Mouse (Mus musculus): ENCODE measurements around the gene Adora3.
"Not testable (repeated sequence)": the region's sequence is repeated elsewhere in the genome, so short reads cannot be mapped to it uniquely, and the experiment has no call there.

Gene Adora3

DNA sequence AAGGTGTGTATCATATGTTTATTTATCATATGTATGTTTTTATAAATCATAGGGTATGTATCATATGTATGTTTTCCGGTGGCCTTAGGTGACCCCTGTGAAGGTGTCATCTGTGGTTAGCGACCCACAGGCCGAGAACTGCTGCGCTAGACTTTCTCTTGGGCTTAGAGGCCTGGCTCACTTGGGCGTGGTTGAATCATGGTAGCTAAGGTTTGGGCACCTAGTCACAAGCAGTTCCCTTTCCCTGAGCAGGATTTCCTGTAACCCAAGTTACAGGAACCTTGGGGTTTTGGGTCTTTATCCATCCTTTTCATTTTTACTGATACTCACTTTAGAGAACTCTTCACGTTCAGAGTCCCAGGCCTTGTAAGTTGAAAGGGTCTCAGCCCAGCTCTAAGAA, 29.6 kb downstream of the Adora3 start:
- no peak for DNase-seq (ENCODE audit: low read depth, low spot score)

DNA sequence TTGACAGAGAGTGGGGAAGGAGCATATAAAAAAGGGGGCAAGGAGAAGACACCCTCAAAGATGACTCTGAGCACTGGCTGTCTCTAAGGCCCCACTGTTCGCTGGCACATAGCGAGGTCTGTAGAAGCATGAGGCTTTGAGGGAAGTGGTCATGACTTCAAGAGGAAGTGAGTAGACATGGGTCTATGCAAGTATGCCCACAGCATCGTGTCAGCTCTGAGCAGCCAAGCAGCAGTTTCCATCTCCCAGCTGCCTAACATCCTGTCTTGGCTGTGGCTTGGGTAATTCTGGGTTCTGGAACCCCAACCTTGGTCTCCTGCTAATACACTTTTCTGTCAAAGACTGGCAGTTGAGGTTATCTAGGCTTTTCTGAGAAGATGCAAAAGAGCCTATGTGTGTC, 30.1 kb downstream of the Adora3 start:
- DNase-seq (ENCODE audit: low read depth, low spot score), result no peak

DNA sequence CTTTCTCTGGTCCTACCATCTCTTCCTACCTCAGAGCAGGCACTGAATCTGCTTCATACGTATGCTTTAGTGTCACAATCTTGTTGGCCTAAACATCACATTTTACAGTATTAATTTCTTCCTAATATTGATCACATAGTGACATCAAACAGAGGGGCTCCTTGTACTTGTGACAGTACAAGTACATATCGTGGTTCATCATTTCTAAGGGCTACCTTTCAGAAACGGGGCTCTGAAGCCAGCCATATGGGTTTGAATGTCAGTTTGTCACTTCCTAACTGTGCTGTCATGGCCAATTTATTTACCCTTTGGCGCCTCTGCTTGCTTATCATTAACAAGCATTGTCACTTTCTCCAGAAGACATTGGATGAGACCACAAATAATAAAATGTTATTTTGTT, 30.8 kb downstream of the Adora3 start:
- no peak for DNase-seq (ENCODE audit: low read depth, low spot score)

DNA sequence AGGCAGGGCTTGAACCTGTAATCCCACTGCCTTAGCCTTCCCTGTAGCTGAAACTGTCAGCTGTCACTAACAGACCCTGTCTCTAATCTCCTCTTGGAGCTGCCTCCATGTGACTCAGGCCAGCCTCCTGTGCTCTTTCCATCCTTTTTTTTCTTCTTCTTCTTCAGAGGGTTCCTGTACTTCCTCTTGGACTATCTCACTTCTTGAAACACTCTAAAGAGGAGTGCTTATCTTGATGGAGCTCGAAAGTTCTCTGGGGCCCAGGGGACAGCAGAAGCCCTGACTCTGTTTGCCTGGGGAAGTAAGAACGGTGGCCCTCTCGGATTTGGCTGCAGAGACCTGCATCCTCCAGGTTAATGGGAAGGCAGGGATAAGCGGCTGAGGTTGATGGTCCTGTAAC, 33.6 kb downstream of the Adora3 start:
- no peak for DNase-seq (ENCODE audit: low read depth, low spot score)

DNA sequence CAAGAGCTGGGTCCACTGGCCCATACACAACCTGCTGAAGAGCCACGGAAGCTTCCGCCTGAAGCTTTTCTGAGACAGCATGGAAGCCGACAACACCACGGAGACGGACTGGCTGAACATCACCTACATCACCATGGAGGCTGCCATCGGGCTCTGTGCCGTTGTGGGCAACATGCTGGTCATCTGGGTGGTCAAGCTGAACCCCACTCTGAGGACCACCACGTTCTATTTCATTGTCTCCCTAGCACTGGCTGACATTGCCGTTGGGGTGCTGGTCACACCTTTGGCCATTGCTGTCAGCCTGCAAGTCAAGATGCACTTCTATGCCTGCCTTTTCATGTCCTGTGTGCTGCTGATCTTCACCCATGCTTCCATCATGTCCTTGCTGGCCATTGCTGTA, 34.1 kb downstream of the Adora3 start:
- DNase-seq (ENCODE audit: low read depth, low spot score), result no peak

DNA sequence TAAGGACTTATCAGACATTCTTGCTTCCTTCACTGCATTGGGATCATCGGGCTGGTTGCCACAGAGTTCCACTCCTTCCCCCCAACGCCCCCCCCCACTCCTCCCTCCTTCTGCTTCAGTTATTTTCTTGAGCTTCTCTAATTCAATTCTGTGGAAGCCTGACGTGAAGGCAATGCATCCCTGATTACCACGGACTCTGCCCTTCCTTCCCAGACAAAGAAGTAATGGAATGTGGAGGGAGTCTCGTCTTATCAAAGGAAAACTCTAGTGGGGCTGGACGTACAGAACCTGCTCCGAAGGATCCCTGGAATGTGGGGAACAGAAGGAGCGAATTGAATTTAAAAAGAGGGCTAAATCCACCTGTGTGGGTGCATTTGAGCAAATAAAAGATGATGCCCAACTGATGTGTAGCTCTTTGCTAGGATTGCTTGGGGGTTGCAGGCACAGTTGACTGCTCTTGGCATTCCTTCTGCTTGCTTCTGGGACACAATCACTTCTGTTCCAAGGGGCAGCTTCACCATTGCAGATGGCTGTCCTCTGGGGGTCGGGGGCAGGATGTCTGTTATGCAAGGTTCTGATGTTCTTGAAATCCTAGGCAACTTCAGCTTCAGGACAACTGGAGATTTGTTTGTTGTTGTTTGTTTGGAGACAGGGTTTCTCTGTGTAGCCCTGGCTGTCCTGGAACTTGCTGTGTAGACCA, 37.4 kb downstream of the Adora3 start:
- no peak for DNase-seq (ENCODE audit: low read depth, low spot score)

DNA sequence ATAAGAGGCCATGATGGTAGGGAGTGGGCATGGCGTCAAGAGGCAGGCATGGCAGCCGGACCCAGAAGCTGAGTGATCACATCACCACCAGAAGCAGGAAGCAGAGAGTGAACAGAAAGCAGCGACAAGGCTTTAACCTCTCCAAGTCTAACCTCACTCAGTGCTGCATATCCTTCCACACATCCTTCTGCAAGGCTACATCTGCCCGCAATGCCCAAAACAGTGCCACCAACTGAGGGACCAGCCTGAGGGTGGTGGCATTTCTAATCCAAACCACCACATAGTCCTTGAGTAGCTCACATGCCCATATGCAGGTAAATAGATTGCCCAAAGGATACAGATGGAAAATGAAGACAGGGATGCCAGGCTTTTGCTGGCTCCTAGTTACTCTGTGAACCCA, 38.3 kb downstream of the Adora3 start:
- DNase-seq (ENCODE audit: low read depth, low spot score), result no peak

DNA sequence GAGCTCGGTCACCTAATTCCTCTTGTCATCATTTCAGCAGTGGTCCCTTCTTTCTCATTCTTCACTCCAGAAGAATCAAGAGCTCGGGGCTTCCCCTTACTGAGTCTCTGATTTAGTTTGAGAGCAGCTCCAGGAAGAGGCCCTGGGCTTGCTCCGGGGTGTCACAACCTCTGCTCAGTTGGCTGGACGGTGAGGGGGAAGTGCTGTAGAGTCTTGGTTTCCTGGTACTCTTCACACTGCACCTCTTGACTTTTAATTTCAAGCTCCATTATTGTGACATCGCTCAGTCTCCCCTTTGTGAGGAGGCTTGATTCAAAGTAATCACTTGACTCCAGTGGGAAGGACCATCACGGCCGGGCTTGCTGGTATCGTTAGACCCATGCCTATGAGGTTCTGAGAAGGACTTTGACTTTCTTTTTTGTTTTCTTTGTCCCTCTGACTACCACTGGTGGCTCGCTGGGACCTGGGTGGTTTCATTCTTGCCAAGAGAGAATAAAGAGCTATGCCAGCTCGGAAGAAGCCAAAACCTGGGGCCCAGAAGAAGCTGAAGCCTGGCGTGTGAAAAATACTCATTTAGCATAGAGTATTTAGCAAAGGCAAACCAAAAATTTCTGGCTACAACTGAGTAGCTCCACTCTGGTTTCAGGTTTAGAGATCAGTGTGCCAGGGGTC, 40.0 kb downstream of the Adora3 start:
- DNase-seq (ENCODE audit: low read depth, low spot score), result no peak

DNA sequence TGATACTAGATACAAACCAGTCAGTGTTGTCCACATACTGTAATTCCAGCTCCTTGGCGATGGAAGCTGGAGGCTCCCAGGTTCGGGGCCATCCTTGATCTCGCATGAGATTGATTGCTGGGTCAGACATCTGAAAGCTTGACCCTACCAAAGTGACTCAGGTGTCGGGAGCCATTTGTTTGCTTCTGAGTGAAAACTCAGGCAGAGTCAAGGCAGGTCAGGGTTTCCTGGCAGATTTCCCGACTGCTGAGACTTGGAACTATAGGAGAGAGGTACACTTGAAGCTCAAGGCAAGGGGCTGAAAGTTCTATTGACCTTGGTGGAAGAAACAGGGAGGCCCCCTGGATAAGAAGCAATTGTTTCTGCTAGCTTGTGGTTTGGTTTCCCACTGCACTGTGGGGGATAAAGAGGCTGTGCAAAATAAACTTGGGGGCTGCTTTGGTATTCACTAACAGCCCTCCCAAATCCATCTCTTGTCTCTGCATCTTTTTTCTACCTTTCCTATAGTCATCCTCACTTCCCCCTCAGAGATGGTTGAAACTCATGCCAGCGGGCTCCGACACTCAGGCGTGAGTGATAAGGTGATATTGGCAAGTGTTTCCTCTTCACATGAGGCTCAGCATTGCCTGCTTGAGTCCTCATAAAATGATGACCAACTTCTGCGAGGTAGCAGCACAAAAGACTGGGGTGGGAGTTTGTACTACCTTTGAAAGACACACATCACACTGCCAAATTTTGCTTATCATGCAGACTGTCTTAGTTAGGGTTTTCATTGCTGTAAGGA, 41.6 kb downstream of the Adora3 start:
- no peak for DNase-seq (ENCODE audit: low read depth, low spot score)

DNA sequence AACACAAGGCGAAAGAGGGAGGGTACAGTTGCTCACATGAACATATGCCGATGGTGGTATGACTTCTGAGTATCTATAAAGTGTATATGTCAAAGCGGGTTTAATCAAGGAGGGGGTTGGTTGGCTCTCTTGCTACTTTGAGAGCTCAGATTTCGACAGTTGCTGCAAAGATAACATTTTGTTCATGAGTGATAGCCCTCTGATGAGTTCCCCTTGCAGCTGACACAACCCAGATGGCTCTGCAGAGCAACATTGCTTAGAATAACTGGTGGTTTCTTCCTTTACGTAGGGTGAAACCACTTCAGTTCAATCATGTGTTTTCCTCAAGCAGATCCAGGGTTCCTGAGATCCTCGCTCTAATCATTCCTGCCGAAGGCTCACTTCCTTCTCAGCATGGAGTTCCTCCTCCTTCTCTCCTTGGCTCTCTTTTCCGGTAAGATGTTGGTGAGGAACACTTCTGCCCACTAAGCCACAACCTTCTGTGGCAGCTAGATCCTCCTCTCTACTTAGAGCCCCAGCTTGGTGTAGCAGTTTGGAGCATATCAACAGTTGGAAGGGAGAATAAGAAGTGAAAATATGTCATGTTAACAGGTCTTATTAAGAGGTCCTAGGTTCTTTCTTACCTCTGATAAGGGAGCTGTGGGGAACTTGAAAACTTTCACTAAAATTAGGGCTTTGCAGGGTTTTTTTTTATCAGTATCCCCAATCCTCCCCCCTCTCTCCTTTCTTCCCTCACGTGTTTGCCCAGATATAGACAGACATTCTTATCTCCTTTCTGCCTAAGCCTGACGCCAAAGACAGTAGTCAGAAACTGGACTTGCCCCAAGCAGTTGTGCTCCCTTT, 43.4 kb downstream of the Adora3 start:
- DNase-seq (ENCODE audit: low read depth, low spot score), result no peak

DNA sequence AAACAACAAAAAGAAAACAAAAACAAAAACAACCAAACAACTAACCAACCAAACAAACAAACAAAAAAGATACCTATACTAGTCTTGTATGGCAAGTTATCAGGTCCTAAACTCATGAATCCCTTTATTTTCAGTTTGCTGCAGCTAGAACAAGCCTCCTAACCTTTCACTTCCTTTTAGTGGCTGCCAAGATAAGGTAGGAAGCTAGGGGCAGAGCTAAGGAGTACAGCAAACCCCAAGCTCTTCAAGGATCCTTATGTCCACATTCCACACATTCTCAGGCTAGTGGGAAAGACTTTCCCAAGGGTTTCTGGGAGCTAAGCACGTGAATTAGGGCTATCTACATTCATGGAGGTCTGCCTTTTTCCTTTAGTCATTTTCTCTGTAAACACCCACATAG, 44.6 kb downstream of the Adora3 start:
- no peak for DNase-seq (ENCODE audit: low read depth, low spot score)

DNA sequence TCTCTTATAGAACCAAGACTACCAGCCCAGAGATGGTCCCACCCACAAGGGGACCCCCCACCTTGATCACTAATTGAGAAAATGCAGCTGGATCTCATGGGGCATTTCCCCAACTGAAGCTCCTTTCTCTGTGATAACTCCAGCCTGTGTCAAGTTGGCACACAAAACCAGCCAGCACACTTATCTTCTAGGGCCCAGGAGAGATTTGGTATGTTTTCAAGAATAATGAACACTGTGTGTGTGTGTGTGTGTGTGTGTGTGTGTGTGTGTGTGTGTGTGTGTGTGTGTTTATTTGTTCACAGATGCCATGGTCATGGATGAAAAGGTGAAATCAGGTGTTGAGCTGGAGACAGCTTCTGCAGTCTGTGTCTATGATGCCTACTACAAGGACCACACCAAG, 45.8 kb downstream of the Adora3 start:
- not testable (repeated sequence) for DNase-seq (ENCODE audit: low read depth, low spot score)

DNA sequence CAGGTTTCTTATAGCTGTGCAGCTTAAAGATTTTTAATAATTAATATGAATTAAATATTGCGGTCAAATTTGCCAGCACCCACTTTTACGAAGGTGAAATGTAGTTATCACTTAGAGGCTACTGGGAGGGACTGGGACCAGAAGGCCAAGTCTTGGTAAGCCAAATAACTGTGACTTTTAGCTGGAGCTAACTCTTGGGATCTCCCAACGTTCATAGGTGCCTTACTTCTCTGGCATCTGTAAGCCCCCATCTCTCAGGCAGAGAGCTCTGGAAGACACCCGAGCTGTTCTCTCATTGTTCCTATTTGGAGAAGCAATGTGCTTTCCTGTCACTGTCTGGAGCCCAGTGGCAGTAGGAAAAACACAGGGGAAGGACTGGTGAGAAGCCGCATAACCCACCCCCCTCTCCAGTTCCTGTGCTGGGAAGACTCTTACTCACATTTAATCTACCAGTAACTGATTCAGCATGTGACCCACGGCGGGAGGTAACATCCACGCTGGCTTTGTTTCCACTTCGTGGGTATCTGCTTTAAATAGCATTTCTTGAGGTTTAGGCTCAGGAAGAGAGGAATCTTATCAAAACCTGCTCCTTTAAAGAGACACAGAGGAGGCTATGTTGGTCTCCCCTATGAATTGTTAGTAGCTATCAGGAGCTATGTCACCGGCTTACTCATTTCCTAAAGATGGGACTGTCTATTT, 47.1 kb downstream of the Adora3 start:
- no peak for DNase-seq (ENCODE audit: low read depth, low spot score)

DNA sequence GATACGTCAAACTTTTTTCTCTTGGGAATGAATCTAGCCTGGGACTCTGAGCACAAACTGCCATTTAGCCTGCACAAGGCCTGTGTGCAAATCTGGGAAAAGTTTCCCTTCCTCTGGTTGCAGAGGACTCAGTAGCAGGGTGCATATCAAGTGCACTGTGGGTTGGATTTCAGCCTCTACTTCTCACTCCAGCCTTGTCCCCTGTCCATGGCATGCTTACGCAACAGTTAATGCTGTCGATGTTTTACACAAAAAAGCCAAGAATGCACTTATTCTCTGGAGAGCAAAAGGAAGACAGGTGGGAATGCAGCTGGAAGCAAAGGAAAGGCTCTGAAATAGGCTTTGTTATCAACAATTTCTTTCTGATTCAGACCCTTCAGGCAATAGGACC, 47.7 kb downstream of the Adora3 start:
- DNase-seq (ENCODE audit: low read depth, low spot score), result no peak

DNA sequence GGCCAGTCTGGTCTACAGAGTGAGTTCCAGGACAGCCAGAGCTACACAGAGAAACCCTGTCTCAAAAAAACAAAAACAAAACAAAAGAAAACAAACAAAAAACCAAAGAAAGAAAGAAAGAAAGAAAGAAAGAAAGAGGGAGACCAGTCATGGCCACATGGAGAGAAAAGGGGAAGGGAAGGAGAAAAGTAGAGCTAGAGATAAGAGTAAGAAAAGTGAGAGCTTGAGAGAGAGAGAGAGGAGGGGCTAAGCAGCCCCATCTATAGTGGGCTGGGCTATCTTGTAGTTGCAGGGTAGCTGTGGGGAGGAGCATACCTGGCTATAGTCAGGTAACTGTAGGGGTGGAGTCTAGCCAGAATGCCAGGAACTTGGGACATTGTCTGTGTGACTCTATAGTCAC, 50.1 kb downstream of the Adora3 start:
- DNase-seq (ENCODE audit: low read depth, low spot score), result not testable (repeated sequence)

DNA sequence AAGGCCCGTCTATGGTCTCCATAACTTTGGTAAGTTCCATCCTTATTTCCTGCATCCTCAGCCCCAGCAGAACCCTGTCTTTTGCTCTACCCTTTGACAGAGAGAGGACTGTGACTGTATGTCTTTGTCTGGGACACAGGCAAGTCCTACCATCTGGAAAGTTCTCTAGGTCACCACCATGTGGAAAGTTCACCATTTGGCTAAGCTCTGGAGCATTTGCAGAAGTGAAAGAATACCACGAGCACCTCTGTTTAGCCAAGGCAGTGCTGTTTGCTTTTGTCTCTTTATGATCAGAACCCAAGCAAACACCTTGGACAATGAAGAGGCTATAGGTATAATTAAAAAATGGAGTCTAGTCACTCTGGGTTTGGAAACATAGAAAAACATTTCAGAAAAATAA, 51.3 kb downstream of the Adora3 start:
- no peak for DNase-seq (ENCODE audit: low read depth, low spot score)

DNA sequence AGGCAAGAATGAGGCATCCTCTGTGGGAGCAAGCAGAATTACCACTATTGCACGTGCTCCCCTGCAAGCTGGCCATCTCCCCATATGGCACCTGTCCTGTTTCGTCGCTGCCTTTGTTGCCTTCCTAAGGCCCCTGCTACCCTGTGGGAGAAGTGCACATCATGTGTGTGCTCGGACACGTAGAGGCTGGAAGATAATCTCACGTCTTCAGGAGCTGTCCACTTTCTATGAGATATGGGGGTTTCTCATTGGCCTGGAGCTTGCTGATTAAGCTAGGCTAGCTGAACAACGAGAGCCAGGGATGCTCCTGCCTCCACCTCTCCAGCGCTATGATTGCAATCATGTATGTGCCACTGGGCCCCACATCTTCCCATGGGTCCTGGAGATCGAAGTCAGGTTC, 54.0 kb downstream of the Adora3 start:
- no peak for DNase-seq (ENCODE audit: low read depth, low spot score)

DNA sequence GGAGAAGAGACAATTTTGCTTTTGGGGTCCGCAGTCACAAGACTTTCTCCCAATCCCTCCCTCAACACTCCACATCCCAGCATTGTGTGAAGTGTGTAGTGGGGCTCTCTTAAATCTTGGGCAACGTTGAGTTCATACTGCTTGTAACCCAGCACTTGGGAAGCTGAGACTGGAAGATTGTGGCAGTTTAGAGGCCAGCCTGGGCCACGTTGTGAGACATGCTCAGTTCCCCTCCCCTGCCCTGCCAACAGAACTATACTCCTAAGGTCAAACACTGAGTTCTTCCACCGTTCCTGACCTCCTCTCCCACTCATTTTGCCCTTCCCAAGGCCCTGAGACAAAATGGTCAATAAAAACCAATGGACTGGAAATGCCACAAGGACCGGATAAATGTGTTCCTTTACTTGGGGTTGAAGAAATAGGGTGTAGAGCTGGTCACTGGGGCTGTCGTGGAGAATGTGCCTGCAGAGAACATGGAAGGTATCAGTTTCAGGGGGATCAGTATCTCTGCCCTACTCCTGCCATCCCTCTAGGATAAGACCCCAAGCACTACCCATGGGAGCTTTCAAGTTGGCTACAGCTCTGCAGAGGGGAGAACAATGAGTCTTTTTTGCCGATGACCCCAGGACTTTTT, 57.0 kb downstream of the Adora3 start:
- DNase-seq (ENCODE audit: low read depth, low spot score), result no peak

DNA sequence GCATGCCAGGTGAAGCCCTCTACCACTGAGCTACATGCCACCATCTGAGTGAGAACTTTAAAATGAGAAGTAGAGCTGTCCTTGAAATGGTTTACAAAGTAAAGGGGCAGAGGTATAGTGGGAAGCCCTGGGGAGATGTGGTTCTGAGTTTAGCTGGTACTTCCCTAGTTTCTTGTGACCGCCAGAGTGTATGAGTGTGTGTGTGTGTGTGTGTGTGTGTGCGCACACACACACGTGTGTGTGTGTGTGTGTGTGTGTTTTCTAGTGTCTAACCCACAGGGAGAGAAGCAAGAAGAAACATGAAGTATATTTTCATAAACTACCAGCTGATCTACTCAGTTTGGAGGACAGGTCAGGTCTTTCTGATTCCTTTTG, 57.5 kb downstream of the Adora3 start:
- DNase-seq (ENCODE audit: low read depth, low spot score), result no peak

DNA sequence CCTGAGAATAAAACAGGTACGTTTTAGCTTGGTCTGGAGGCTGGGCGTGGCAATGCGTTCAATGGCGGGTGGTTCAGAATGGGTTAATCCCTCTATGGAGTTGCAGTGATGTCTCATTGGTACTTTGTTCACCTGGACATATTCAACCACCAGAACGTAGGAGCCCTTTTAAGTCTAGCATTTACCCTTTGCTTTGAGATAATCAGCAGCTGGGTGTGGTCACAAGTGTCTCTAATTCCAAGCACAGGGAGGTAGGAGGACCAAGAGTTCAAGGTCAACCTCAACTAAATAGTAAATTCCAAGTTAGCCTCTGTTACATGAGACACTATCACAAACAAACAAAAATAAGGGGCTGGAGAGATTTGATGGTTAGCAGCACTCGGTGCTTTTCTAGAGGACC, 58.1 kb downstream of the Adora3 start:
- DNase-seq (ENCODE audit: low read depth, low spot score), result no peak

DNA sequence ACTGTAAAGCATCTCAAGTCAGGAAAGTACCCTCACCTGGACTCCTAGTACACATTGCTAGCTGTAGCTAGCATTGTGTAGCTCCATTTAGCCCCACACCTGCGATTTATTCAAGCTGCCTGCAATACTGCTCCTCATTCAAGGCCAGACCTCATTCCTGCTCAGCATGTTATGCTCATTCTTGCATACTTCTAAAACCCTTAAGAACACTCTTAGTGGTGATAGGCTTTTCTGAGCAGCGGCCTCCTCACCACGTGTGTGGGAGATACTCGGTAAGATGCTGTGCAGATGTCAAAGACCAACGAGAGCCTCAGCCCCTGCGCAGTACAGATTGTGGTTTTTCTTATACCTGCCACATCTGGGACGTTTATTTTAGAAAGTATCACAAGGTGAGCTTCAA, 59.2 kb downstream of the Adora3 start:
- no peak for DNase-seq (ENCODE audit: low read depth, low spot score)

Data from WW6 (cell line).